Mouse (Mus musculus) small intestine, adult 2 months (tissue): ENCODE results near the gene Il9r.

Experiments
- CTCF ChIP-seq: fragments of 200-500 bp; IDR thresholded peaks from 2 replicates; pipeline ENCODE4 v1.5.1; 2012; ENCODE audit warnings: low read depth, mild to moderate bottlenecking, control low read depth, inconsistent platforms, low read length, moderate library complexity, mixed read lengths; ENCODE audit not compliant: insufficient replicate concordance, insufficient read length; ENCODE audit errors: extremely low read depth
- POLR2A ChIP-seq: fragments of 200-500 bp; IDR thresholded peaks from 2 replicates; pipeline ENCODE4 v1.6.1; 2012; ENCODE audit warnings: low read depth, mild to moderate bottlenecking, control low read depth, inconsistent platforms, low read length, moderate library complexity

DNA sequence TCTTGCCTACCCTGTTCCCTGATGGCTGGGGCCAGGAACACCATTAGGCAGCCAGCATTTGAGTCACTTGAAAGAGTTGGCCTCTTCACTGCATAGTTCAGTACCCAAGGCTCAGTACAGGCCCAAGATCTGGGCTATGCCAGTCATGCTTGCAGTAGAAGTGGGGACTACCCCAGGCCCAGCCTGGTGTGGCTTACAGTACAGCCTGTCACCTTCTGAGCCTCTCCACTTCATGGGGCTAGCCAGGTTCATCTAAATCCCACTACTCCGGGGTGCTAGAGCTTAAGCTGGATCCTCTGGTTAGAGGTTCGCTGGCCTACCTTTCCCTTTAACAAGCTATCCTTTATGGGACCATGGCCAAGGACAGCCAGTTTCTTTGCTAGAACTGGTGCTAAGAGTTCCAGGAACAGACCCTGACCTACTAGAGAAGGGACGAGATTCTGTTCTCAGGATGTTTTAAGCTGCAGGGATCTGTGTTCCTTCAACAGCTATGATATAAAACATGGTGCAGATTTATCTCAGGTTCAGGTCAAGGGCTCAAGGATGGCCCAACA is 28.3 kb upstream of the Il9r start:
- TF ChIP-seq CTCF = no peak
- TF ChIP-seq POLR2A = no peak
